Mouse (Mus musculus) CD4-positive helper T cell, adult 2 months (primary cell): Measurements from ENCODE around the gene Itga9.

ENCODE experiments used
- DNase-seq: peaks from one replicate; pipeline ENCODE4 v3.0.0-alpha.2; 2012; ENCODE audit warnings: low read depth, missing footprints, low spot score

Gene Itga9

GRCm38 (mm10) chr9:118821220-118822185 is 215.0 kb downstream of the Itga9 start:
- DNase-seq, result peak; percentile 70

GRCm38 (mm10) chr9:118822186-118822555 is 215.7 kb downstream of the Itga9 start:
- DNase-seq, result no peak

DNA sequence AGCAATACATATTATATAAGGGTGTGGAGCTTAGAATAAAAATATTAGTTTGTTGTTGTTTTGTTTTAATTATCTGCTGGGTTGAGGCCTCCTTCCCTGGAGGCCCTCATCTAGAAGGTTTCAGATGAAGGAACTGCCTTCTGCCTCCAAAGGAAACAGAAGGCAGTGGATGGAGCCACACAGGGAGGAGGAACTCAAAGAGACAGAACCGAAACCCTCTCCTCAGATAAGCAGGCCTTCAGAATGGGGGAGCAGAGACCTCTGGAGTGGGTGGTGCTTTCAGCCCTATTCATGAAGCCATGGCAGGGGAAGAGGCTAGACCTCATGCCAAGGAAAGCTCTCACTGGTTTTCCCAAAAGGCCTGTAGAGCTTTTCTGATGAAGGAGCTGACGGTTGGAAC is 216.1 kb downstream of the Itga9 start:
- no peak for DNase-seq

GRCm38 (mm10) chr9:118831080-118831479 is 224.6 kb downstream of the Itga9 start:
- DNase-seq, result no peak

- DNase-seq, result no peak
Observed at GRCm38 (mm10) chr9:118832533-118832932, 226.0 kb downstream of the Itga9 start.

- no peak for DNase-seq
Observed at GRCm38 (mm10) chr9:118833413-118833812, 226.9 kb downstream of the Itga9 start.

GRCm38 (mm10) chr9:118838910-118839667 is 232.6 kb downstream of the Itga9 start:
- DNase-seq, result no peak

DNA sequence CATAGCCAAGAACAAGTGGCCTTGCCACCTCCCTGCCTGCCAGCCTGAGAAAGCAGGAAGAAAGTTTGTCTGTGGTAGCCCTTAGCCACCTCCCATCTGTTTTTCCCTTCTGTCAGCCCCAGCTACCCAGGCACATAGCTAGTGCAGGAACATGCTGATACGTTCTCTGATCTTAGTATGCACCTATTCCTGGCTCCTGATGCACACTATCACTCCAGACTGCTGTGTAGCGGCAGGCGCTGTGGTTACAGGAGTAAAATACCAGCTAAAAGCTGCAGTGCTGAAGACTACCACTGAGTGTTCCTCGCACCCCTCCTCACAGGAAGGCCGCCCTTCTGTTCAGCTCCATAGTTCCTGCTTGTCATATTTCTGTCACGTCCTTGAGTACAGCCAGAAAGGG is 234.8 kb downstream of the Itga9 start:
- DNase-seq, result no peak

- no peak for DNase-seq
Observed at GRCm38 (mm10) chr9:118841907-118842432, 235.5 kb downstream of the Itga9 start.

DNA sequence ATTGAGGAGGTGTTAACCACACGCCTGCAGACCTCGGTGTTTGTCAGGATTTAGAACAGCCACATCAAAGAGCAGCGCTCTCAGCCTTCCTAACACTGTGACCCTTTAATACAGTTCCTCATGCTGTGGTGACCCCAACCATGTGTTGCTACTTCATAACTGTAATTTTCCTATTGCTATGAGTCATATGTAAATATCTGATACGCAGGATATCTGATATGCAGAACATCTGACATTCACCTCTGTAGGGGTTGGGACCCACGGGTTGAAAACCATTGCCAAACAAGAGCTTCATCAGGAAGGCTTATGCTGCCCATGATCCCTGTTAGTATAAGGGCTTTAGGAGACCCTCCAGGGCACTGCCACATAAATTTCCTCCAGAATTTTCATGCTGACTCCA is 237.2 kb downstream of the Itga9 start:
- DNase-seq, result peak; percentile 48

DNA sequence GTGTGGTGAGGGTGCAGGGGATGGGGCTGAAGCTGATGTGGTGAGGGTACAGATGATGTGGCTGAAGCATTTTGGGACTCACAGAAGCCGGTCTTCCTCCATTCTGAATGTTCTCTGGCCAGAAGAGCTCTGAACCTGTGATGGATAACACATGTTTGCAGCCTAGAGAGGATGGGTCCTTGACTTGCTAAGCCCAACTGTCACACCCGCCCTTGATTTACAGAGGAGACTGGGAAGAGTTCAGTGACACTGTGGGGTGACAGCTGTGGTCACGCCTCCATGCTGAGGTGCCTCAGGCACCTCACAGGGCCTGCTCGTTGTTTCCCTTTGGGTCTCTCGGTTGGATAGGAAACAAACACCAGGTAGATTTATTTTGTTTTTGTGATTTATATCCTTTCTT is 238.5 kb downstream of the Itga9 start:
- no peak for DNase-seq

- DNase-seq, result no peak
Observed at GRCm38 (mm10) chr9:118846766-118847165, 240.3 kb downstream of the Itga9 start.

DNA sequence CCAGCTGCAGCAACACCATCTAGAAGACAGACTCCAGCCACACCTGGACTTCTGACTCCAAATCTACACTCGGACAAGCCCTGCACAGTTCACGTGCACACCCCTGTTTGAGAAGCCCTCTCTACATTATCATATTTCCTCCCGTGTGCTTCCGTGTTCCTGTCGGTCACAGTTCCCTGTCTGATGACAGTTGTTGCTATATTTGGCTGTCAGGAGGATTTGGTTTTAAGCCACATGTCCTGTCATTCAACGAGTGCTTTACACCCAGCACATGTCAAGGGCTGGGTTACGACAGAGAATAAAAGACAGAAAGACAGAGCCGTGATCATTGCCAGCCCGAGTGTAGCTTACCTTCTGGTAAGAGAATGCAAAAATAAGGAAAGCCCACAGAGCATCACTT is 250.2 kb downstream of the Itga9 start:
- no peak for DNase-seq

- DNase-seq, result no peak
Observed at GRCm38 (mm10) chr9:118860613-118861141, 254.2 kb downstream of the Itga9 start.

GRCm38 (mm10) chr9:118862214-118862613 is 255.7 kb downstream of the Itga9 start:
- DNase-seq, result no peak

DNA sequence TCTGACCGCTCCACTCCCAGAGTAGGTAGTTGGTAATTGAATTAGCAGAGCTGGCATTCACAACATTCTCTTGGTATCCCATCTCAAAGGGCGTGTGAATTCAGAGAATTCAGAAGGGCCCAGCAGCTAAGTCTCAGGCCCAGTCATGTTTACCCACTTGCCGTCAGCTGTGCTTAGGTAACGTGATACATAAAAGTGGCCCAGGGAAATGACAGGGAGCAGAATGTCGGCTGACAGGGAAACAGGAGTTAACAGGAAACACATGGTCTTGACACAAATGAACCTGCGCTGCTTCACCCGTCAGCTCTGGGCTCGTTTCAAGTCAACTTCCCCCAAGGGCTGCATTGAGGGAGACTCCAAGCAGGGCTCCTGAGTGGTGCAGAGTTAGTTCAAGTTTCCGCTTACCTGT is 256.4 kb downstream of the Itga9 start:
- no peak for DNase-seq

GRCm38 (mm10) chr9:118863528-118863927 is 257.0 kb downstream of the Itga9 start:
- DNase-seq, result no peak

- no peak for DNase-seq
Observed at GRCm38 (mm10) chr9:118866949-118867348, 260.5 kb downstream of the Itga9 start.

- DNase-seq, result no peak
Observed at GRCm38 (mm10) chr9:118867851-118868250, 261.4 kb downstream of the Itga9 start.

DNA sequence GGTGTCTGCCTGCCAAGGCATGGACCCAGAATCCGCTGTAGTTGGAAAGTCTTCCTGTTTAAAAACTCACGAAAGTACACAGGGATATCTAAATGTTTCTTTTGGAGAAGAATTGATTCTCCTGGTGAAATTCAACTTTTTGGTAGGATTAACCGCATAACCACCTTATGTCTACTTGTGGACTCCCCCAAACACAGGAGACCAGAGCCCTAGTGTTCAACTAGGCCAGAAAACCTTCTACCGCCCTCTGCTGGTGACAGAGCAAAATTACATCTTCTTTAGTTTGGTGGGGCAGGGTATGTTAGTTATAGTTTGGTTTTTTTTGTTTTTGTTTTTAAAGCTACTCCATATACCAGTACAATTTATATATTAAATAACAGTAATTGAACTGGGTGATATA is 264.6 kb downstream of the Itga9 start:
- DNase-seq, result peak; percentile 41

- DNase-seq, result no peak
Observed at GRCm38 (mm10) chr9:118873031-118873430, 266.5 kb downstream of the Itga9 start.

- no peak for DNase-seq
Observed at GRCm38 (mm10) chr9:118873596-118873995, 267.1 kb downstream of the Itga9 start.
